ENCODE assay signal across 7 mouse cellular contexts in the genomic region with DNA sequence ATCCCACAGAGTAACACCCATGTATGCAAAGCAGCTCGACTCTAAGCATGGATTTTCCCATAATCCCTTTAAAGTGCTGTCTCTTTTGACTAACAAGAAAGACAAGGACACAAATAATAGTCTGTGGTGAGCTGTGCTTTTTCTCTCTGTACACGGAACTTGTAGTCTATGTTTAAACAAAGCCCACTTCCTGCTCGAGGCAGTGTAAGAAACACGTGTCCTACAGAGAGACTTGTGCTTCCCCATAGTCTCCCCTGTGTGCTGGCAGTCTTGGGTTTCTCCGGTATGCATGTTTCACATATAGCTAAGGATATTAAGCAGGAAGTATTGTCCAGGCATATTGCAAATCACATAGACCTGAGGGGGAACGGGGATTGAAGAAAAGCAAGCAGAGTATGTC.
DNase-seq lines count a peak whose midpoint lies in the region; ATAC-seq and TF ChIP-seq lines count a peak whose summit lies in the region.
"Not testable (repeated sequence)": the region's sequence is repeated elsewhere in the genome, so short reads cannot be mapped to it uniquely, and the experiment has no call there.

No protein-coding gene starts in this region.

- H3K27me3 ChIP-seq in CH12.LX (replicated peaks); liver, embryonic 14.5 days (ENCODE audit: control insufficient read depth, insufficient read depth, low read length): not testable (repeated sequence)

- not testable (repeated sequence) for H3K9ac ChIP-seq in CH12.LX (ENCODE audit: insufficient read depth, low read depth); liver, embryonic 14.5 days (replicated peaks)

- H3K4me2 ChIP-seq in CH12.LX (ENCODE audit: insufficient read depth, low read depth, poor library complexity, severe bottlenecking), result not testable (repeated sequence)
- peak overlapping the region; percentile 51; the same call in 1 of the 2 replicates for H3K4me2 ChIP-seq in liver, embryonic 14.5 days (ENCODE audit: low read depth)

- not testable (repeated sequence) for TF ChIP-seq RAD21 in CH12.LX (IDR thresholded peaks at IDR 0.05; ENCODE audit: low read depth, low read length)

- H3K9me3 ChIP-seq in CH12.LX (replicated peaks; ENCODE audit: low read length); liver, embryonic 14.5 days (ENCODE audit: control insufficient read depth, low read length): not testable (repeated sequence)

- dilution Hi-C loops in CH12.LX (cut with MboI; ENCODE audit: extremely low pct_ligation_motif_present, extremely low pct_unique_long_range_greater_than_20kb, low sequenced_read_pairs), result not testable (repeated sequence)

- TF ChIP-seq POLR2A in CH12.LX (IDR thresholded peaks at IDR 0.05; ENCODE audit: low read depth, low read length); bone marrow macrophage, adult 2 months (IDR thresholded peaks at IDR 0.05; ENCODE audit: borderline replicate concordance, low read depth, low read length): not testable (repeated sequence)

- not testable (repeated sequence) for H3K4me3 ChIP-seq in CH12.LX (replicated peaks in 1 of 3; ENCODE audit: low read depth in 2 of 3, low read length in 2 of 3, poor library complexity in 1 of 3); bone marrow macrophage, adult 2 months (ENCODE audit: insufficient read depth, low read length); liver, embryonic 14.5 days (ENCODE audit: insufficient read depth in 1 of 2, low read depth in 2 of 2, low read length in 2 of 2)

- in situ Hi-C loops in CH12.LX (cut with MboI; ENCODE audit: low pct_ligation_motif_present, low pct_unique_long_range_greater_than_20kb, low sequenced_read_pairs), result not testable (repeated sequence)

- not testable (repeated sequence) for TF ChIP-seq EP300 in CH12.LX (IDR thresholded peaks at IDR 0.05; ENCODE audit: low read length); liver, embryonic 14.5 days (IDR thresholded peaks at IDR 0.05; ENCODE audit: low read depth)

- ATAC-seq in hematopoietic stem cell, adult 5-6 weeks (replicated peaks in 1 of 2; ENCODE audit: insufficient read depth in 1 of 2, low FRiP score in 2 of 2, low TSS enrichment in 1 of 2, low read depth in 1 of 2, poor library complexity in 2 of 2, severe bottlenecking in 2 of 2), result peak; percentile 65 to 78; a peak in 3 of 4 replicates
- peak; percentile 42; the same call in 1 of the 2 replicates for ATAC-seq in liver, embryonic 14.5 days (ENCODE audit: insufficient read depth)
- ATAC-seq in megakaryocyte, adult 5-6 weeks (ENCODE audit: poor library complexity, severe bottlenecking), result peak; percentile 90

- H3K4me1 ChIP-seq in CH12.LX (ENCODE audit: control insufficient read depth in 1 of 2, insufficient read depth in 2 of 2); bone marrow macrophage, adult 2 months (ENCODE audit: control insufficient read depth, insufficient read depth, low read length): not testable (repeated sequence)
- peaks cover 16 to 18% of the 10 kb centered on the region in 2 experiments for H3K4me1 ChIP-seq in liver, embryonic 14.5 days (replicated peaks; ENCODE audit: control insufficient read depth in 2 of 2, insufficient read depth in 2 of 2, low read length in 1 of 2)

- H3K79me2 ChIP-seq in CH12.LX (replicated peaks; ENCODE audit: control insufficient read depth, extremely low read depth, insufficient read depth, poor library complexity, severe bottlenecking), result not testable (repeated sequence)

- not testable (repeated sequence) for H3K36me3 ChIP-seq in CH12.LX (replicated peaks in 1 of 2; ENCODE audit: control insufficient read depth in 1 of 2, insufficient read depth in 1 of 2, low read length in 1 of 2); liver, embryonic 14.5 days (replicated peaks; ENCODE audit: control insufficient read depth, insufficient read depth, low read depth)

- not testable (repeated sequence) for H3K27ac ChIP-seq in CH12.LX (ENCODE audit: insufficient read depth, low read depth)
- 0 out of 2 replicates have a peak overlapping the region, but pooled peaks have one; percentile 8 for H3K27ac ChIP-seq in bone marrow macrophage, adult 2 months (ENCODE audit: insufficient read depth, low read depth, low read length)
- H3K27ac ChIP-seq in liver, embryonic 14.5 days, result peak overlapping the region; percentile 48

- peak; percentile 31 for DNase-seq in 416B (ENCODE audit: low read depth)
- peak; percentile 10 for DNase-seq in CH12.LX (ENCODE audit: extremely low read depth)
- DNase-seq in liver, embryonic 14.5 days (ENCODE audit: low read depth in 3 of 3, low spot score in 3 of 3), result not testable (repeated sequence)
- peak; percentile 55 for DNase-seq in thymus, postnatal 0 days (ENCODE audit: low spot score)

- TF ChIP-seq CTCF in CH12.LX (conservative IDR thresholded peaks at IDR 0.05 in 1 of 2, IDR thresholded peaks at IDR 0.05 in 1 of 2; ENCODE audit: low read depth in 2 of 2, low read length in 2 of 2); bone marrow macrophage, adult 2 months (IDR thresholded peaks at IDR 0.05; ENCODE audit: low read depth, low read length); liver, embryonic 14.5 days (IDR thresholded peaks at IDR 0.05; ENCODE audit: low read depth): not testable (repeated sequence)

- 26% methylated on average over 6 of the region's 6 CpGs for WGBS in liver, embryonic 14.5 days (ENCODE audit: insufficient replicate concordance)

TF ChIP-seq in CH12.LX, 34 proteins besides CTCF, POLR2A, EP300 and RAD21:
- TF ChIP-seq MAX (IDR thresholded peaks at IDR 0.05; ENCODE audit: low read length) (peak; percentile 71; the same call in 1 of the 2 replicates), ELF1 (IDR thresholded peaks at IDR 0.05; ENCODE audit: low read depth, low read length) (peak; percentile 45), MYC (IDR thresholded peaks at IDR 0.05; ENCODE audit: low read depth, low read length) (0 out of 2 replicates have a peak, but pooled peaks have one; percentile 20)
